Mouse (Mus musculus) spleen, adult 2 months (tissue): ENCODE results near the gene Gdpd5.

Experiments
- CTCF ChIP-seq: fragments of 200-500 bp; IDR thresholded peaks from 2 replicates; pipeline ENCODE4 v1.5.1; 2011; ENCODE audit warnings: mild to moderate bottlenecking, inconsistent platforms; ENCODE audit not compliant: insufficient read depth, insufficient read length, insufficient replicate concordance; ENCODE audit errors: extremely low read depth
- POLR2A ChIP-seq: fragments of 200-500 bp; IDR thresholded peaks from 2 replicates; pipeline ENCODE4 v1.6.1; 2011; ENCODE audit warnings: low read depth, low read length, inconsistent platforms

GRCm38 (mm10) chr7:99449063-99449462 is 67.8 kb downstream of the Gdpd5 start:
- no peak for TF ChIP-seq POLR2A
- no peak for TF ChIP-seq CTCF
